Mouse (Mus musculus) lung, postnatal 4 days (tissue): ENCODE results near the gene 4931406P16Rik.

Source experiments
- DNase-seq, 2 experiments: peaks; one replicate each; pipeline ENCODE4 v3.0.0; 2021

4931406P16Rik gene

DNA sequence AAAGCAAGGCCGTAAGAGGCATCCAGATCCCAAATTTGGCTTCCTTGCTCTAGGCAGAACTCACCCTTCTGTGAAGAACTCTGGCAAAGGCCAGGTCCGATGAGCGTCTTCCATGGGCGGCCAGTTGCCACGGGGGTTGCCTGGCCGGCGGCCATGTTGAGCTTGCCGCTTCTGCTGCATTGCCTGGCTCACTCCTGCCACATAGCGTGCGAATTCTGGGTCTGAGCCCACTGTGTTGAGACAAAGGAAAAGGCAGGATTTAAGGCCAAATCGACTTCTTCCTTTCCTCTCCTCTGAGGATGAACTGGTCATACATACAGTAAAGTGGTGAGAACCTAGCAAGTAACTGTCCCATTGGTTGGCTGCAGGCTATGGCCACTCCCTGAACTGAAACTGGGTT lies 71.2 kb downstream of the 4931406P16Rik start:
- DNase-seq, result no peak

GRCm38 (mm10) chr7:34238086-34238485 lies 75.3 kb downstream of the 4931406P16Rik start:
- DNase-seq, result no peak

- no peak for DNase-seq
Observed at GRCm38 (mm10) chr7:34235602-34236001, 77.7 kb downstream of the 4931406P16Rik start.

DNA sequence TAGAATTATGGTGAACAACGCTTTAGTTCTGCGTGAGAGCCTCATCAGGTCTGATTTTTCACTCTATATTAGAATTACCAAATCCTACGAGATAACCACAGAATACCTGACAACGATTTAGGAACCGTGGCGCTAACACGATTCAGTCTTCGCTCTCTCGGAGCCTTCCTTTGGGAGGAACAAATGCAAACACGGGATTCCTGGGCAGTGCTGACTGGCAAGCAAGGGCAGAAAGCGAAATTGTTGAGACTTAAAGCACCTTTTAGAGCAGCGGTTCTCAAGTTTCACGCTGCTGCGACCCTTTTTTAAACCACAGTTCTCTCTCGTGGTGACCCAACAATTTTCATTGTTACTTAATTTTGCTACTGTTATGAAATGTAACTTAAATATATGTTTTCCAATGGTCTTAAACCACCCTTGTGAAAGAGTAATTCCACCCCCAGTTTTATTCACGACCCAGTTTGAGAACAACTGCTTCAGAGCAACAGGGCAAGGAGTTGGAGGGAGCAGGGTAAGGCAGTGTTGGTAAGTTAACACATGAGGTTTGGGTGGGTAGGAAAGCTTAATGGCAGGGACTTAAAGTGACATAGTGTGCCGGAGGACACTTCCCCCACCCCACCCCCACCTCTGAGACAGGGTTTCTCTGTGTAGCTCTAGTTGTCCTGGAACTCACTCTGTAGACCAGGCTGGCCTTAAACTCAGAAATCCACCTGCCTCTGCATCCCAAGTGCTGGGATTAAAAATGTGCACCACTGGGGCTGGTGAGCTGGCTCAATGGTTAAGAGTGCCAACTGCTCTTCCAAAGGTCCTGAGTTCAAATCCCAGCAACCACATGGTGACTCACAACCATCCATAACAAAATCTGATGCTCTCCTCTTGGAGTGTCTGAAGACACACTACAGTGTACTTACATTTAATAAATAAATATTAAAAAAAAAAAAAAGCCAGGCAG lies 78.5 kb downstream of the 4931406P16Rik start:
- no peak for DNase-seq

GRCm38 (mm10) chr7:34233909-34234609 lies 79.3 kb downstream of the 4931406P16Rik start:
- peak; percentile 98 to 99 for DNase-seq

DNA sequence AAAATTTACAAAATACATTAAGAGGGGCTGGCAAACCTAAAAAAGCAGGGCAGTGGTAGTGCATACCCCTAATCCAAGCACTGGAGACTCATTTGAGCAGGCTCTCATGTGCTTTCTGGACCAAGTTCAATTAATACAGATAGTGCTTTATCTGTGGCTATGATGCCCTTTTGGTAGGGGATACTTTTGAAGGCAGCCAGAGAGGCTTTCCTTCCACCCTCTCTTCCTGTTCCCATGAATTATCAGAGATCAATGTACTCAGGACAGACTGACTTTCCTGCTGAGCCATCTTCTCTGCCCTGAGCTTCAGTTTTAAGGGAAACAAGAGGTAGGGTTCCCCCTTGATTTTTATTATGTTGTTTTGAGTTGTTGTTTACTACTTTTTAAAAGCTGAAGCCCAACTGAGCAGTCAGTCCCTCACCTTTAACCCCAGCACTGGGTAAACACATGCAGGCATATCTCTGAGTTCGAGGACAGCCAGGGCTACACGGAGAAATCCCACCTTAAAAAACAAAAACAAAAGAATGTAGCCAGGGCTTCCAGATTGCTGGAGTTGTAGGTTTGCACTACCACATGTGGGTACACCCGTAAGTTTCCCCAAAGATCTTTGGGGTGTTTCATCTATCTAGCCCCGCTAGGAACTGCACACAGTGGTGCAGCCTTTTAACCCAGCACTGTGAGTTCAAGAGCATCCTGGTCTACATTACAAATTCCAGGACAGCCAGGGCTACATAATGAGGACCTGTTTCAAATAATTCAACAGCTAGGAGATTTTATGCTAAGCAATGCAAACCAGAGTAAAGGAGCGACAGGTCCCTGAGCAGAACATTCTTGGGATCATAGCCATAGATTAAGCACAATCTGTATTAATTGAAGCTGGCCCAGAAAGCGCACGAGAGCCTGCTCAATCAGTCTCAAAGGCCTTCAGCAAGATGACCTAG lies 80.3 kb downstream of the 4931406P16Rik start:
- DNase-seq, result no peak

GRCm38 (mm10) chr7:34230116-34230515 lies 83.2 kb downstream of the 4931406P16Rik start, which contains the start of gene Gpi1:
Gene Gpi1 (minus strand): TSS chr7:34230336.
- DNase-seq, result peak; percentile 86 to 91

GRCm38 (mm10) chr7:34229691-34230111 lies 83.7 kb downstream of the 4931406P16Rik start:
- peak; percentile 54 to 58 for DNase-seq

GRCm38 (mm10) chr7:34229153-34229552 lies 84.2 kb downstream of the 4931406P16Rik start:
- DNase-seq, result no peak

DNA sequence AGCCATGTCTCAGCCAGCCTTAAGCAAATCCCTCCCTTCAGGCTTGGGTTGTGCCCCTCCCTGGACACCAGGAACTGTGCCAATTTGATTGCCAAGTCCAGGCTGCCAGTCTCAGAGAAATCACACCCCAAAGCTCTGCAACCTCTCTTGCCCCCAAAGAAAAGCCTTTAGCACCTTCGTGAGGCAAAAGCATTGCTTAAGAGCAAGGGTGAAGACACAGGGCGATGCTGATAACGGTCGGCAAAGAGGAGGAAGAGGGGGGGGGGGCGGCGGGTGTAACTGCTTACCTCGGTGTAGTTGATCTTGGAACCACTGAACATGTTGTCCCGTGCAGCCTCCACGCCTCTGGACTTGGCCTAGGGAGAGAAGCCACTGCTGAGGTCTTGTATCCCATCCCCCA lies 84.7 kb downstream of the 4931406P16Rik start:
- no peak for DNase-seq

GRCm38 (mm10) chr7:34226846-34227245 lies 86.5 kb downstream of the 4931406P16Rik start:
- no peak for DNase-seq

- no peak for DNase-seq
Observed at GRCm38 (mm10) chr7:34226086-34226485, 87.3 kb downstream of the 4931406P16Rik start.

DNA sequence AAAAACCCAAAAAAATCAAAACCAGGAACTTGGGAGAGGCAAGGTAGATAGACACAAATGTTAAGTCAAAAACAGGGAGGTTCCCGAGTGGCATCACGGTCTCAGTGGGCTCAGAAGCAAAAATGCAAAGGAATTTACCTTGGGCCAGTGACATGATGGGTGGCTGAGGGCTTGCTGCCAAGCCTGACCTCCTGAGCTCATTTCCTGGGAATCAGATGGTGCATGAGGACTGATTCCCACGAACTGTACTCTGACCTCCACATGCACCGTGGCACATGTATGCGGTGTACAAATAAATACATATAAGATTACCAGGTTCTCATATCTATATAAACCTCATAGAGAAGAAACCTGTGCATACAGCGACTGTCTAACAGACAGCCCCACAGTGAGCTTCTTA lies 89.0 kb downstream of the 4931406P16Rik start:
- no peak for DNase-seq

DNA sequence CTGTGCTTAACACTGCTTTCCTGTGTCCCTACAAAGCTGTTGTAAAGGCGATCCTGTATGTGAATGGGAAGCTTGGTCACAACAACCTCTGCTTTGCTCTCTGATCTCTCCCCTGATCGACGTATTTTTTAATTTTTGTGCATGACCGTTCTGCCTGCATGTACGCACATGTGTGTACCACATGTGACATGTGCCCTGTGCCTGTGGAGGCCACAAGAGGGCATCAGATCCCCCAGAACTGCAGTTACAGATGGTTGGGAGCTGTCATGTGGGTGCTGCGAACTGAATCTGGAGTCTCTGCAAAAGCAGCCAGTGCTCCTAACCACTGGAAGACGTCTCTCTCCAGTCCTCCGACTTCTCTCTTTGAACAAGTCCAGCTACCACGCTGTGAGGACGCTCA lies 91.0 kb downstream of the 4931406P16Rik start:
- no peak for DNase-seq

DNA sequence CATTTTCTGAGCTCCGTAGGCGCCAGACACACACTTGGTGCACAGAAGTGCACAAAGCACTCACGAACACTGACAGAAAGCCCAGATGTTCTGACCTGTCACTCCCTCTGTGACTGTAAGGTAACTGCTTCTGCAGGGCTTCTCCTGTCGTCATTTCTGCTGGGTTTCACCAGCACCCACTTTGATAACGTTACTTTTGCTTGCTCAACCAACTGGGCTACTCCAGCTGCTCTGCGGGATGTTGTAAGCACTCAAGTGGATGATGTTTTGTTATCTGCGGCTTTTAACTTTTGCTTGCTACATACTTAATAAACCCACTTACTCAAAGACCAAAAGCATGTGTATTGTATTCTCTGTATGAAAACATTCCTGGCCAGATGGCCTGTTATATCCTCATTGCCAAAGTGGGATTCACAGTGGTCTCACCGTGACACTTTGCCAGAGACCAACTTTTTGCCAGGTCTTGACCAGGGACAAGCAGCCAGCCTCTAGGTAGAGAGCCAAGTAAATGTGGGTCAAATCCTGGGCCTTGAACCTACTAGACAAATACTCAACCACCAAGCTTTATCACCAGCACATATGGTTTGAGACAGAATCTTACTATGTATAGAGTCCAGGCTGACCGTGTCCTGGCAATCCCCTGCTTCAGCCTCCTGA lies 91.6 kb downstream of the 4931406P16Rik start:
- no peak for DNase-seq

GRCm38 (mm10) chr7:34218496-34218895 lies 94.9 kb downstream of the 4931406P16Rik start:
- no peak for DNase-seq

DNA sequence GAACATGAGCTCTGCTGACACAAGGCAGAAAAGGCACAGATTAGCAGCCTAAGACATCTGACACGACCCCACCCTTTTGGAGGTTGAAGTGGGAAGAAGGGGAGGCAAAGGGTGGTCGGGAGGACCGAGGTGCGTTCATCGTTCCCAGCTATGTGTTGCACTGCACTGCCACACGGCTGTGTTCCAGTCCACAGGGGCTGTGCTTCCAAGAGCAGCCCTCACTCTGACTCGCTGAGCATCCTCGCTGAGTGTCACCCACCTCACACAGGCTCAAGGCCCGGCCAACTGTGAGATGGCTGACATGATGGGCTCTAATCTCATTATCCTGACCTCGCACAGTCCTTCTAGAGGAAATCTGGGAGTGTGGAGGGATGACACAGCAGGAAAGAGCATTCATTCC lies 96.9 kb downstream of the 4931406P16Rik start:
- no peak for DNase-seq

DNA sequence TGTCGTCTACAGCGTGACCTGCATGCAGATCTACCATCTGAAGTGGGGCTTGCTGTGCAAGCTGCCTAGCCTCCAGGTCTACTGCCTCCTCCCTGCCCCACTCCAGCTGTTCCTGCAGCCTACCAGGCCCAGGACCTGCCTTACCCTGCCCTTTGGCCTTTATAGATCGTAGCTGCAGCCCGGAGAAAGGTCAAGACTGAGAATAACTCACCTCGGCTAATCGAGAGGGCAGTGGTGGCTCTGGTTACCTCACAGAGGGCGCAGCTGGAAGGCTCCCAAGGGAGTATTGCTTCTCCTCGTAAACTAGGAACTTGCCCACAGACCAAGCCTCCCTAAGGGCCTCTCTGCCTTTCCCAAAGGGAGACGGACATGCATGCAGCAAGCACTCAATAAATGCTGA lies 97.9 kb downstream of the 4931406P16Rik start:
- peak in 1 of 2 experiments; percentile 20 for DNase-seq

GRCm38 (mm10) chr7:34214644-34215043 lies 98.7 kb downstream of the 4931406P16Rik start:
- DNase-seq, result peak; percentile 46 to 54

GRCm38 (mm10) chr7:34213281-34213680 lies 100.1 kb downstream of the 4931406P16Rik start:
- no peak for DNase-seq

GRCm38 (mm10) chr7:34208027-34208745 lies 105.2 kb downstream of the 4931406P16Rik start:
- DNase-seq, result no peak
